ENCODE assay signal across 15 mouse cellular contexts in the genomic region with DNA sequence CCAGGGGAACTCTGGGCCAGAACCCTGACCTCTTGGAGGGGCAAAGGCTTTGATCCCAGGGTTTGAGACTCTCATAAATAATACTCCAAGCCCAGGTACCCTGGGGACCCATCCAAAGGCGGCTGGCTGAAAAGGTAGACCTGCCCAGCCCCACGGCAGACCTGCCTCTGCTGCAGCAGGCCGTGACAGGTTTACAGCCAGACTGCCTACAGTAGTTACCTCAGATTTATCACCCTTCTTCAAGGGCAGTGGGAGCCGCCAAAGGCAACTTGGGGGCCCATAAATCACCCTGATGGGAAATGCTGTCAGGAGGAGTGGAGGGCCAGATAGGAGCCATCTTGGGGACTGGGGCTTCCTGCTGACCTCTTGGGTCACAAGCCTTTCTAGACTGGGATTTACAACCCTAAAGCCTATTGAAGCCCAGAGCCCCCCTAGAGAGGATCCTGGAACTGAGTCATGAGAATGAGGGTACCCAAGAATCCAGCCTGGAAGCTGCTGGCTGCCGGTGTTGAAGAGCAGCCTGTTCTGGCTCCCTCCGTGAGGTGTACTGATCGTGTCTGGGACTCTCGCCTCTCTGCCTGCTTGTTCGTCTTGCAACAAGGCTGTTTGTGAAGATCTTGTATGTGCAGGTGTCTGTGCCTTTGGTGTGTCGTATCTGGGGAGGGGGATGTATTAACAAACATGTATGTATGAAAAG. TPM values are rescaled to one million over a fixed set of nuclear protein-coding genes. Genes with fewer than 3 reads are reported as not detected.
DNase-seq lines count a peak whose midpoint lies in the region; ATAC-seq lines count a peak whose summit lies in the region.
"Had no signal": no experiment of that assay in that cellular context is flagged by ENCODE, and none has a peak within 500 bp of the region (broad histone marks: within the 10 kb centered on the region; RNA-seq: fewer than 3 reads in every experiment).

No protein-coding gene starts in this region.

- no peaks in the 10 kb centered on the region for H3K9me3 ChIP-seq in forebrain, embryonic 16.5 days (ENCODE audit: control insufficient read depth, low read length)
- H3K9me3 ChIP-seq in forebrain, embryonic 11.5 days (ENCODE audit: control insufficient read depth, low read length) = no peaks in the 10 kb centered on the region
- H3K9me3 ChIP-seq in hindbrain, embryonic 16.5 days (ENCODE audit: control insufficient read depth, low read length) = no peaks in the 10 kb centered on the region
- no peaks in the 10 kb centered on the region for H3K9me3 ChIP-seq in limb, embryonic 15.5 days
- no peaks in the 10 kb centered on the region for H3K9me3 ChIP-seq in embryonic facial prominence, embryonic 10.5 days
- H3K9me3 ChIP-seq: heart, embryonic 13.5 days; liver, embryonic 15.5 days had no signal

- no peak overlapping the region for H3K4me2 ChIP-seq in forebrain, embryonic 16.5 days (ENCODE audit: low read length)
- H3K4me2 ChIP-seq in forebrain, embryonic 11.5 days (ENCODE audit: low read depth, low read length, severe bottlenecking) = no peak overlapping the region
- H3K4me2 ChIP-seq in hindbrain, embryonic 16.5 days (ENCODE audit: low read length) = no peak overlapping the region
- no peak overlapping the region for H3K4me2 ChIP-seq in limb, embryonic 15.5 days
- H3K4me2 ChIP-seq: heart, embryonic 13.5 days; liver, embryonic 15.5 days had no signal

- no peak for DNase-seq in forebrain, embryonic 11.5 days (ENCODE audit: low spot score)
- peak; percentile 73 for DNase-seq in embryo, embryonic 10 days (ENCODE audit: low spot score)
- DNase-seq in urinary bladder, adult 2 months (ENCODE audit: low spot score) = no peak
- DNase-seq in ovary, adult 18-20 months (ENCODE audit: low spot score) = no peak
- DNase-seq in embryonic facial prominence, embryonic 10.5 days (ENCODE audit: low spot score) = no peak
- DNase-seq: gastrocnemius, postnatal 14 days; retina, postnatal 1 day; thymus, postnatal 25 days had no signal

- no peak for ATAC-seq in forebrain, embryonic 16.5 days
- no peak for ATAC-seq in forebrain, embryonic 11.5 days (replicated peaks; ENCODE audit: low FRiP score)
- ATAC-seq in hindbrain, embryonic 16.5 days = no peak; the same call in 1 of the 2 replicates
- no peak for ATAC-seq in limb, embryonic 15.5 days (ENCODE audit: insufficient number of reproducible peaks, low FRiP score, low TSS enrichment, low read depth)
- ATAC-seq: inflammation-experienced regulatory T-cells, adult 6 months had no signal

- H3K9ac ChIP-seq in forebrain, embryonic 16.5 days (replicated peaks; ENCODE audit: low read depth, low read length) = no peak overlapping the region
- H3K9ac ChIP-seq in forebrain, embryonic 11.5 days (ENCODE audit: low read length) = no peak overlapping the region
- no peak overlapping the region for H3K9ac ChIP-seq in hindbrain, embryonic 16.5 days (ENCODE audit: low read depth, low read length)
- no peak overlapping the region for H3K9ac ChIP-seq in limb, embryonic 15.5 days
- H3K9ac ChIP-seq: heart, embryonic 13.5 days; liver, embryonic 15.5 days had no signal

- H3K27me3 ChIP-seq in forebrain, embryonic 16.5 days (replicated peaks; ENCODE audit: control insufficient read depth, insufficient read depth, low read length) = no peaks in the 10 kb centered on the region
- no peaks in the 10 kb centered on the region for H3K27me3 ChIP-seq in forebrain, embryonic 11.5 days (ENCODE audit: control insufficient read depth, insufficient read depth, low read length)
- H3K27me3 ChIP-seq in hindbrain, embryonic 16.5 days (replicated peaks; ENCODE audit: control insufficient read depth, insufficient read depth, low read length) = no peaks in the 10 kb centered on the region
- no peaks in the 10 kb centered on the region for H3K27me3 ChIP-seq in limb, embryonic 15.5 days
- H3K27me3 ChIP-seq in embryonic facial prominence, embryonic 10.5 days (replicated peaks; ENCODE audit: low read depth, poor library complexity, severe bottlenecking) = no peaks in the 10 kb centered on the region

- WGBS in forebrain, embryonic 16.5 days = 79% methylated on average over 10 of the region's 10 CpGs
- 85% methylated on average over 10 of the region's 10 CpGs for WGBS in forebrain, embryonic 11.5 days
- 59% methylated on average over 10 of the region's 10 CpGs for WGBS in hindbrain, embryonic 16.5 days
- 26% methylated on average over 10 of the region's 10 CpGs for WGBS in limb, embryonic 15.5 days
- 83% methylated on average over 10 of the region's 10 CpGs for WGBS in embryonic facial prominence, embryonic 10.5 days

- peak overlapping the region; percentile 39 for H3K27ac ChIP-seq in forebrain, embryonic 16.5 days (ENCODE audit: low read length)
- no peak overlapping the region for H3K27ac ChIP-seq in forebrain, embryonic 11.5 days (ENCODE audit: low read depth, low read length)
- 0 out of 2 replicates have a peak overlapping the region, but pooled peaks have one; percentile 12 for H3K27ac ChIP-seq in hindbrain, embryonic 16.5 days (ENCODE audit: low read depth, low read length)
- 0 out of 2 replicates have a peak overlapping the region, but pooled peaks have one; percentile 33 for H3K27ac ChIP-seq in limb, embryonic 15.5 days
- no peak overlapping the region for H3K27ac ChIP-seq in embryonic facial prominence, embryonic 10.5 days (replicated peaks)
- H3K27ac ChIP-seq: heart, embryonic 13.5 days; left cerebral cortex, adult 2 months; liver, embryonic 15.5 days had no signal

- no peak overlapping the region for H3K4me3 ChIP-seq in forebrain, embryonic 16.5 days (replicated peaks; ENCODE audit: low read length)
- no peak overlapping the region for H3K4me3 ChIP-seq in forebrain, embryonic 11.5 days (ENCODE audit: low read depth, low read length)
- H3K4me3 ChIP-seq in hindbrain, embryonic 16.5 days (ENCODE audit: low read length) = no peak overlapping the region
- H3K4me3 ChIP-seq in limb, embryonic 15.5 days = no peak overlapping the region
- H3K4me3 ChIP-seq in embryonic facial prominence, embryonic 10.5 days = no peak overlapping the region
- H3K4me3 ChIP-seq: heart, embryonic 13.5 days; left cerebral cortex, adult 2 months; liver, embryonic 15.5 days had no signal

- peaks cover 14% of the 10 kb centered on the region for H3K4me1 ChIP-seq in forebrain, embryonic 16.5 days (replicated peaks; ENCODE audit: control insufficient read depth, insufficient read depth, low read length)
- H3K4me1 ChIP-seq in forebrain, embryonic 11.5 days (replicated peaks; ENCODE audit: control insufficient read depth, insufficient read depth, low read length) = no peaks in the 10 kb centered on the region
- H3K4me1 ChIP-seq in hindbrain, embryonic 16.5 days (ENCODE audit: control insufficient read depth, insufficient read depth, low read depth, low read length) = peaks cover 6% of the 10 kb centered on the region; the same call in 1 of the 2 replicates
- H3K4me1 ChIP-seq in limb, embryonic 15.5 days = peaks cover 22% of the 10 kb centered on the region
- H3K4me1 ChIP-seq in embryonic facial prominence, embryonic 10.5 days = peaks cover 15% of the 10 kb centered on the region
- H3K4me1 ChIP-seq: liver, embryonic 15.5 days had no signal

- no peaks in the 10 kb centered on the region for H3K36me3 ChIP-seq in forebrain, embryonic 16.5 days (ENCODE audit: control insufficient read depth, insufficient read depth)
- no peaks in the 10 kb centered on the region for H3K36me3 ChIP-seq in forebrain, embryonic 11.5 days (ENCODE audit: control insufficient read depth, insufficient read depth, low read length)
- no peaks in the 10 kb centered on the region for H3K36me3 ChIP-seq in hindbrain, embryonic 16.5 days (ENCODE audit: control insufficient read depth, insufficient read depth, low read length)
- H3K36me3 ChIP-seq in limb, embryonic 15.5 days = no peaks in the 10 kb centered on the region
- no peaks in the 10 kb centered on the region for H3K36me3 ChIP-seq in embryonic facial prominence, embryonic 10.5 days (replicated peaks)
- H3K36me3 ChIP-seq: heart, embryonic 13.5 days; liver, embryonic 15.5 days had no signal

RNA-seq across cellular contexts. Expression of a gene that starts 9.0 kb away (rescaled TPM):
- polyA plus RNA-seq in forebrain, embryonic 16.5 days (2015; fragmentation: Nextera tagmentation; extraction: Ambion mirVana) = not detected in 2 replicates
- polyA plus RNA-seq in forebrain, embryonic 11.5 days (2014; fragmentation: Nextera tagmentation; extraction: Ambion mirVana) = not detected in 2 replicates
- polyA plus RNA-seq in hindbrain, embryonic 16.5 days (2015; fragmentation: Nextera tagmentation; extraction: Ambion mirVana) = not detected in 2 replicates
- 0.16 TPM in 1 of 2 replicates, not detected in the other for polyA plus RNA-seq in limb, embryonic 15.5 days (2015; fragmentation: Nextera tagmentation; extraction: Ambion mirVana)
- polyA plus RNA-seq in urinary bladder, adult 2 months (2012; rRNA removed) = not detected in 2 replicates
- polyA plus RNA-seq in embryonic facial prominence, embryonic 10.5 days (2016; fragmentation: Nextera tagmentation; extraction: Ambion mirVana) = 0.41 and 0.70 TPM in 2 replicates
- polyA plus RNA-seq: heart, embryonic 13.5 days; inflammation-experienced regulatory T-cells, adult 6 months; liver, embryonic 15.5 days had no signal

RNA-seq across cellular contexts. Expression of a gene that starts 28.0 kb away (rescaled TPM):
- 16.0 and 21.6 TPM in 2 replicates for polyA plus RNA-seq in forebrain, embryonic 16.5 days (2015; fragmentation: Nextera tagmentation; extraction: Ambion mirVana)
- 3.0 and 3.6 TPM in 2 replicates for polyA plus RNA-seq in forebrain, embryonic 11.5 days (2014; fragmentation: Nextera tagmentation; extraction: Ambion mirVana)
- polyA plus RNA-seq in hindbrain, embryonic 16.5 days (2015; fragmentation: Nextera tagmentation; extraction: Ambion mirVana) = 19.1 and 20.4 TPM in 2 replicates
- polyA plus RNA-seq in limb, embryonic 15.5 days (2015; fragmentation: Nextera tagmentation; extraction: Ambion mirVana) = 6.5 TPM in 2 replicates
- polyA plus RNA-seq in urinary bladder, adult 2 months (2012; rRNA removed) = 15.9 and 21.1 TPM in 2 replicates
- polyA plus RNA-seq in embryonic facial prominence, embryonic 10.5 days (2016; fragmentation: Nextera tagmentation; extraction: Ambion mirVana) = 2.2 and 4.9 TPM in 2 replicates
- polyA plus RNA-seq: inflammation-experienced regulatory T-cells, adult 6 months had no signal

RNA-seq across cellular contexts. Expression of a gene that starts 49.0 kb away (rescaled TPM):
- 2.7 and 4.9 TPM in 2 replicates for polyA plus RNA-seq in forebrain, embryonic 16.5 days (2015; fragmentation: Nextera tagmentation; extraction: Ambion mirVana)
- 14.7 and 16.9 TPM in 2 replicates for polyA plus RNA-seq in forebrain, embryonic 11.5 days (2014; fragmentation: Nextera tagmentation; extraction: Ambion mirVana)
- polyA plus RNA-seq in hindbrain, embryonic 16.5 days (2015; fragmentation: Nextera tagmentation; extraction: Ambion mirVana) = 0.29 and 0.40 TPM in 2 replicates
- polyA plus RNA-seq in limb, embryonic 15.5 days (2015; fragmentation: Nextera tagmentation; extraction: Ambion mirVana) = 10.4 and 10.5 TPM in 2 replicates
- polyA plus RNA-seq in urinary bladder, adult 2 months (2012; rRNA removed) = not detected in 2 replicates
- 41.8 and 43.5 TPM in 2 replicates for polyA plus RNA-seq in embryonic facial prominence, embryonic 10.5 days (2016; fragmentation: Nextera tagmentation; extraction: Ambion mirVana)
- polyA plus RNA-seq: inflammation-experienced regulatory T-cells, adult 6 months had no signal

Comparison
In these comparisons a context has a peak if more than half of its experiments do, and no peak if none do; other contexts are left out.
1. H3K27ac ChIP-seq: peak in forebrain, embryonic 16.5 days (single experiment), hindbrain, embryonic 16.5 days (single experiment) and limb, embryonic 15.5 days (single experiment); none in forebrain, embryonic 11.5 days (single experiment) and embryonic facial prominence, embryonic 10.5 days (single experiment).